In genomic region chr2:136885579-136885978, GRCm38 (mm10) we compare ENCODE assay signal across 8 mouse cellular contexts. TPM values are rescaled to one million over a fixed set of nuclear protein-coding genes. Genes with fewer than 3 reads are reported as not detected.
DNase-seq lines count a peak whose midpoint lies in the region; ATAC-seq and TF ChIP-seq lines count a peak whose summit lies in the region.

AL731706.2 (minus strand) TSS chr2:136885679.

- H3K4me2 ChIP-seq in heart, embryonic 13.5 days, result no peak within 1 kb of the TSS
- H3K4me2 ChIP-seq in liver, embryonic 15.5 days, result no peak within 1 kb of the TSS

- no peak within 1 kb of the TSS for H3K4me3 ChIP-seq in heart, adult 2 months
- no peak within 1 kb of the TSS for H3K4me3 ChIP-seq in heart, embryonic 13.5 days
- H3K4me3 ChIP-seq in liver, embryonic 15.5 days (replicated peaks), result no peak within 1 kb of the TSS

- no peak for TF ChIP-seq CTCF in heart, adult 2 months (IDR thresholded peaks at IDR 0.05)
- no peak for TF ChIP-seq CTCF in Patski (IDR thresholded peaks at IDR 0.05)

- no peaks in the 10 kb centered on the region for H3K9me3 ChIP-seq in heart, embryonic 13.5 days
- no peaks in the 10 kb centered on the region for H3K9me3 ChIP-seq in liver, embryonic 15.5 days (replicated peaks)

- in situ Hi-C loops in Patski (cut with MboI; ENCODE audit: low pct_unique_long_range_greater_than_20kb), result no loop called here

- ATAC-seq in Patski, result no peak
- no peak for ATAC-seq in heart, embryonic 13.5 days (ENCODE audit: extremely low read depth, insufficient number of reproducible peaks, low FRiP score, low TSS enrichment)
- no peak for ATAC-seq in liver, embryonic 15.5 days (ENCODE audit: insufficient read depth)

- WGBS in heart, adult 2 months, result 96% methylated on average over 2 of the region's 2 CpGs
- WGBS in heart, embryonic 13.5 days, result 91% methylated on average over 2 of the region's 2 CpGs
- 80% methylated on average over 2 of the region's 2 CpGs for WGBS in liver, embryonic 15.5 days (ENCODE audit: insufficient replicate concordance)

- no peak for DNase-seq in heart, adult 2 months
- no peak for DNase-seq in heart, adult 11 months
- DNase-seq in Patski (ENCODE audit: low read depth, low spot score), result no peak
- DNase-seq in ovary, postnatal 14 days (ENCODE audit: low spot score), result no peak
- DNase-seq in right cerebral cortex, postnatal 14 days, result no peak
- DNase-seq in kidney, adult 9 months, result no peak

- POLR2A ChIA-PET in Patski (lab: Charles Lee), result no interaction called here

- no peak within 1 kb of the TSS for H3K9ac ChIP-seq in heart, adult 2 months (ENCODE audit: low read depth, low read length)
- no peak within 1 kb of the TSS for H3K9ac ChIP-seq in heart, embryonic 13.5 days
- H3K9ac ChIP-seq in liver, embryonic 15.5 days, result no peak within 1 kb of the TSS

- peaks cover 25% of the 10 kb centered on the region for H3K36me3 ChIP-seq in heart, adult 2 months (ENCODE audit: control insufficient read depth, insufficient read depth, low read length)
- H3K36me3 ChIP-seq in heart, embryonic 13.5 days, result peaks cover 47% of the 10 kb centered on the region
- H3K36me3 ChIP-seq in liver, embryonic 15.5 days (replicated peaks), result peaks cover 33% of the 10 kb centered on the region

- H3K27ac ChIP-seq in heart, adult 2 months, result no peak within 1 kb of the TSS
- no peak within 1 kb of the TSS for H3K27ac ChIP-seq in heart, embryonic 13.5 days (replicated peaks)
- no peak within 1 kb of the TSS for H3K27ac ChIP-seq in liver, embryonic 15.5 days (replicated peaks)

- CTCF ChIA-PET in Patski (lab: Charles Lee), result no interaction called here

- no peaks in the 10 kb centered on the region for H3K27me3 ChIP-seq in heart, adult 2 months (ENCODE audit: control insufficient read depth, insufficient read depth, low read length)
- H3K27me3 ChIP-seq in Patski, result no peaks in the 10 kb centered on the region
- H3K27me3 ChIP-seq in heart, embryonic 13.5 days (replicated peaks), result no peaks in the 10 kb centered on the region
- no peaks in the 10 kb centered on the region for H3K27me3 ChIP-seq in liver, embryonic 15.5 days

- no peaks in the 10 kb centered on the region for H3K79me2 ChIP-seq in heart, adult 2 months (replicated peaks; ENCODE audit: control insufficient read depth, insufficient read depth, low read length)

- no peak for TF ChIP-seq EP300 in heart, adult 2 months (IDR thresholded peaks at IDR 0.05; ENCODE audit: insufficient read depth, low read depth, low read length)

- no peak for TF ChIP-seq POLR2A in heart, adult 2 months (IDR thresholded peaks at IDR 0.05; ENCODE audit: insufficient read depth, low read depth, low read length)

- intact Hi-C loops in heart, adult 2 months (cut with DNase I), result no loop called here

- peaks cover 3% of the 10 kb centered on the region for H3K4me1 ChIP-seq in heart, adult 2 months (ENCODE audit: control insufficient read depth, insufficient read depth, low read length)
- H3K4me1 ChIP-seq in heart, embryonic 13.5 days, result peaks cover 21% of the 10 kb centered on the region
- peaks cover 15% of the 10 kb centered on the region for H3K4me1 ChIP-seq in liver, embryonic 15.5 days (replicated peaks)

RNA-seq across cellular contexts. Expression of gene AL731706.2, which starts in this region (rescaled TPM):
- 10 to 100 TPM; 23.8 to 24.4 TPM for total RNA-seq in heart, adult 2 months (2021)
- not detected in 2 replicates for polyA plus RNA-seq in heart, adult 2 months (2012; rRNA removed)
- polyA plus RNA-seq in Patski (2021), result 52.0 TPM
- 39.5 and 56.2 TPM in 2 replicates for polyA plus RNA-seq in heart, embryonic 13.5 days (2015; fragmentation: Nextera tagmentation; extraction: Ambion mirVana)
- polyA plus RNA-seq in liver, embryonic 15.5 days (2015; fragmentation: Nextera tagmentation; extraction: Ambion mirVana), result 19.4 and 22.5 TPM in 2 replicates

Comparison
In these comparisons a context has a peak if more than half of its experiments do, and no peak if none do; other contexts are left out.
1. RNA of gene AL731706.2 (polyA plus RNA-seq): 52.0 TPM in Patski (single experiment), 39.5 to 56.2 TPM in heart, embryonic 13.5 days and 19.4 to 22.5 TPM in liver, embryonic 15.5 days; not detected in heart, adult 2 months; every median in the first group is over 10 times any median in the second.